8 mouse cellular contexts compared by ENCODE assay signal in genomic region chr17:21449669-21450068, GRCm38 (mm10). TPM values are rescaled to one million over a fixed set of nuclear protein-coding genes. Genes with fewer than 3 reads are reported as not detected.
DNase-seq lines count a peak whose midpoint lies in the region; ATAC-seq lines count a peak whose summit lies in the region.

No protein-coding gene starts in this region.

- peak; percentile 70 for ATAC-seq in hindbrain, embryonic 15.5 days (ENCODE audit: low FRiP score, low read depth)

- no peaks in the 10 kb centered on the region for H3K9me3 ChIP-seq in hindbrain, embryonic 15.5 days

- H3K36me3 ChIP-seq in hindbrain, embryonic 15.5 days, result no peaks in the 10 kb centered on the region

- peak overlapping the region; percentile 92 for H3K27ac ChIP-seq in hindbrain, embryonic 15.5 days (replicated peaks)

- peak; percentile 43 for DNase-seq in WW6 (ENCODE audit: low read depth, low spot score)
- DNase-seq in cerebellum, adult 9-11 months, result peak; percentile 65
- peak; percentile 52 to 74 for DNase-seq in frontal cortex, postnatal 10 days (ENCODE audit: low spot score in 2 of 2)
- peak; percentile 54 to 55 for DNase-seq in layer of hippocampus, postnatal 36 days
- DNase-seq in lung, postnatal 36 days, result peak; percentile 93
- peak; percentile 85 for DNase-seq in right cerebral cortex, adult 2 months (ENCODE audit: low spot score in 2 of 2)
- peak; percentile 70 for DNase-seq in yolk sac, embryonic 10.5 days (ENCODE audit: low spot score)

- WGBS in hindbrain, embryonic 15.5 days, result under 1% methylated on average over 3 of the region's 3 CpGs

- no peaks in the 10 kb centered on the region for H3K27me3 ChIP-seq in hindbrain, embryonic 15.5 days

- peak overlapping the region; percentile 79 for H3K4me3 ChIP-seq in hindbrain, embryonic 15.5 days

- H3K9ac ChIP-seq in hindbrain, embryonic 15.5 days, result peak overlapping the region; percentile 57

- H3K4me2 ChIP-seq in hindbrain, embryonic 15.5 days, result peak overlapping the region; percentile 69

- peaks cover 7% of the 10 kb centered on the region for H3K4me1 ChIP-seq in hindbrain, embryonic 15.5 days (replicated peaks)

RNA-seq across cellular contexts. Expression of gene Zfp51, which starts 0.5 kb away (rescaled TPM):
- 11.7 and 12.7 TPM in 2 replicates for polyA plus RNA-seq in hindbrain, embryonic 15.5 days (2015; fragmentation: Nextera tagmentation; extraction: Ambion mirVana)
- total RNA-seq in layer of hippocampus, postnatal 36 days (2021), result 1 to 10 TPM; 3.4 to 4.2 TPM

RNA-seq across cellular contexts. Expression of gene Zfp54, which starts 26.6 kb away (rescaled TPM):
- 4.4 and 5.7 TPM in 2 replicates for polyA plus RNA-seq in hindbrain, embryonic 15.5 days (2015; fragmentation: Nextera tagmentation; extraction: Ambion mirVana)
- 1 to 10 TPM in 1 of 2 experiments, under 1 TPM in 1; 0.86 to 1.2 TPM for total RNA-seq in layer of hippocampus, postnatal 36 days (2021)

RNA-seq across cellular contexts. Expression of gene Zfp53, which starts 39.1 kb away (rescaled TPM):
- polyA plus RNA-seq in hindbrain, embryonic 15.5 days (2015; fragmentation: Nextera tagmentation; extraction: Ambion mirVana), result 9.4 and 9.5 TPM in 2 replicates
- total RNA-seq in layer of hippocampus, postnatal 36 days (2021), result 1 to 10 TPM; 4.3 to 4.7 TPM

Comparison
In these comparisons a context has a peak if more than half of its experiments do, and no peak if none do; other contexts are left out.
1. Peak in every context shown above with its lines: DNase-seq, ATAC-seq, H3K4me3 ChIP-seq and H3K27ac ChIP-seq.
2. DNase-seq: peak in every context shown above with its lines; median percentile 93 in lung, postnatal 36 days; 85 in right cerebral cortex, adult 2 months; 70 in yolk sac, embryonic 10.5 days; 65 in cerebellum, adult 9-11 months; 63 in frontal cortex, postnatal 10 days; 54 in layer of hippocampus, postnatal 36 days; 43 in WW6.